In genomic region chr17:56325450-56326152, GRCm38 (mm10) we compare ENCODE assay signal across 8 mouse cellular contexts. TPM values are rescaled to one million over a fixed set of nuclear protein-coding genes. Genes with fewer than 3 reads are reported as not detected.
DNase-seq lines count a peak whose midpoint lies in the region; ATAC-seq lines count a peak whose summit lies in the region.

Kdm4b (plus strand) TSS chr17:56326062.

- peak; percentile 100 for ATAC-seq in hindbrain, embryonic 12.5 days (ENCODE audit: low FRiP score)

- H3K4me2 ChIP-seq in hindbrain, embryonic 12.5 days (replicated peaks), result peak within 1 kb of the TSS; percentile 85

- DNase-seq in NIH3T3 (ENCODE audit: low read depth), result peak; percentile 100
- DNase-seq in cerebellum, postnatal 10 days, result peak; percentile 100
- DNase-seq in frontal cortex, postnatal 10 days (ENCODE audit: low spot score in 2 of 2), result peak; percentile 99 to 100
- DNase-seq in layer of hippocampus, postnatal 14 days (ENCODE audit: low spot score in 2 of 2), result peak; percentile 97 to 99
- peak; percentile 98 for DNase-seq in lung, postnatal 14 days
- peak; percentile 97 for DNase-seq in retina, adult 2 months (ENCODE audit: low read depth, low spot score)
- DNase-seq in thymus, postnatal 36 days, result peak; percentile 99

- no peaks in the 10 kb centered on the region for H3K9me3 ChIP-seq in hindbrain, embryonic 12.5 days (replicated peaks)

- H3K36me3 ChIP-seq in hindbrain, embryonic 12.5 days, result peaks cover 18% of the 10 kb centered on the region

- peak within 1 kb of the TSS; percentile 94 for H3K4me3 ChIP-seq in hindbrain, embryonic 12.5 days

- H3K27me3 ChIP-seq in hindbrain, embryonic 12.5 days, result no peaks in the 10 kb centered on the region

- WGBS in hindbrain, embryonic 12.5 days, result under 1% methylated on average over 57 of the region's 57 CpGs

- H3K4me1 ChIP-seq in hindbrain, embryonic 12.5 days, result peaks cover 42% of the 10 kb centered on the region

- peak within 1 kb of the TSS; percentile 96 for H3K9ac ChIP-seq in hindbrain, embryonic 12.5 days

- H3K27ac ChIP-seq in hindbrain, embryonic 12.5 days, result peak within 1 kb of the TSS; percentile 94

RNA-seq across cellular contexts. Expression of gene Kdm4b, which starts in this region (rescaled TPM):
- polyA plus RNA-seq in hindbrain, embryonic 12.5 days (2016; fragmentation: Nextera tagmentation; extraction: Ambion mirVana), result 75.3 and 86.9 TPM in 2 replicates
- total RNA-seq in layer of hippocampus, postnatal 14 days (2021), result 10 to 100 TPM; 79.7 to 84.5 TPM

Comparison
In these comparisons a context has a peak if more than half of its experiments do, and no peak if none do; other contexts are left out.
1. Peak in every context shown above with its lines: DNase-seq, ATAC-seq, H3K4me3 ChIP-seq and H3K27ac ChIP-seq.